Mouse (Mus musculus) limb, embryonic 10.5 days (tissue): ENCODE data around the gene Gm21958. TPM values are rescaled to one million over a fixed set of nuclear protein-coding genes. Genes with fewer than 3 reads are reported as not detected.

ENCODE experiments used
- DNase-seq: peaks from one replicate; pipeline ENCODE4 v3.0.0-alpha.2; 2017; ENCODE audit warnings: low spot score
- H3K27ac ChIP-seq: fragments of 300-500 bp; sonication (generic); 2 replicates; pipeline ENCODE4 v1.5.1; 2016; ENCODE audit warnings: mild to moderate bottlenecking
- H3K27me3 ChIP-seq: fragments of 300-500 bp; sonication (generic); 2 replicates; pipeline ENCODE4 v1.6.1; 2016; ENCODE audit warnings: low read depth, mild to moderate bottlenecking; ENCODE audit not compliant: poor library complexity, severe bottlenecking
- H3K36me3 ChIP-seq: fragments of 300-500 bp; sonication (generic); 2 replicates; pipeline ENCODE4 v1.6.1; 2016; ENCODE audit warnings: mild to moderate bottlenecking, moderate library complexity
- H3K4me1 ChIP-seq: fragments of 300-500 bp; sonication (generic); 2 replicates; pipeline ENCODE4 v1.6.1; 2016
- H3K4me3 ChIP-seq: fragments of 300-500 bp; sonication (generic); 2 replicates; pipeline ENCODE4 v1.5.1; 2016; ENCODE audit warnings: mild to moderate bottlenecking, moderate library complexity
- H3K9me3 ChIP-seq: fragments of 300-500 bp; sonication (generic); replicated peaks from 2 replicates; pipeline ENCODE4 v1.6.1; 2016; ENCODE audit warnings: mild to moderate bottlenecking
- WGBS: fragments of 180-500 bp; shearing (Covaris S2); methylation state at CpG from one replicate; pipeline ENCODE4 v1.1.7; 2016; 5-methylcytosine and 5-hydroxymethylcytosine counted together
- polyA plus RNA-seq: library from polyadenylated mRNA; unstranded; fragments of >200 nt; fragmentation: Nextera tagmentation; extraction: Ambion mirVana; gene quantifications from 2 replicates; pipeline ENCODE4 v1.2.1, GENCODE M21; 2016

Gm21958 gene
- polyA plus RNA-seq, 1 experiment from 2014 or later = 1.5 TPM

GRCm38 (mm10) chr3:54735247-54736046 is 21.3 kb upstream of the Gm21958 start, which contains the start of the genes Exosc8 and Alg5:
TSS of gene Exosc8 (minus strand) at chr3:54735393.
TSS of gene Alg5 (plus strand) at chr3:54735539.
- WGBS = under 1% methylated on average over 64 of the region's 65 CpGs
- H3K4me1 ChIP-seq = peaks cover 30% of the 10 kb centered on the region
- peaks cover 59% of the 10 kb centered on the region for H3K36me3 ChIP-seq
- DNase-seq = peak; percentile 99
- no peaks in the 10 kb centered on the region for H3K27me3 ChIP-seq
- peak within 1 kb of the TSS; percentile 90 for H3K4me3 ChIP-seq
- no peaks in the 10 kb centered on the region for H3K9me3 ChIP-seq
- H3K27ac ChIP-seq = peak within 1 kb of the TSS; percentile 98

GRCm38 (mm10) chr3:54734411-54735246 is 20.5 kb upstream of the Gm21958 start:
- H3K9me3 ChIP-seq = no peaks in the 10 kb centered on the region
- peak; percentile 95 for DNase-seq
- WGBS = under 1% methylated on average over 84 of the region's 84 CpGs
- H3K36me3 ChIP-seq = peaks cover 59% of the 10 kb centered on the region
- H3K27ac ChIP-seq = peak overlapping the region; percentile 98
- H3K4me1 ChIP-seq = peaks cover 30% of the 10 kb centered on the region
- peak overlapping the region; percentile 90 for H3K4me3 ChIP-seq
- no peaks in the 10 kb centered on the region for H3K27me3 ChIP-seq

GRCm38 (mm10) chr3:54732371-54732770 is 18.2 kb upstream of the Gm21958 start:
- no peak for DNase-seq
- H3K27me3 ChIP-seq = no peaks in the 10 kb centered on the region
- peaks cover 61% of the 10 kb centered on the region for H3K36me3 ChIP-seq
- no peaks in the 10 kb centered on the region for H3K9me3 ChIP-seq
- WGBS = 95% methylated on average over 4 of the region's 4 CpGs
- no peak overlapping the region for H3K4me3 ChIP-seq
- H3K4me1 ChIP-seq = peaks cover 30% of the 10 kb centered on the region
- no peak overlapping the region for H3K27ac ChIP-seq

GRCm38 (mm10) chr3:54731626-54732150 is 17.5 kb upstream of the Gm21958 start:
- Histone ChIP-seq H3K36me3 (peaks cover 68% of the 10 kb centered on the region), H3K9me3 (no peaks in the 10 kb centered on the region), H3K4me3 (no peak overlapping the region), H3K27ac (no peak overlapping the region), H3K27me3 (no peaks in the 10 kb centered on the region), H3K4me1 (peaks cover 30% of the 10 kb centered on the region)
- DNase-seq = no peak
- WGBS = 48% methylated on average over 8 of the region's 8 CpGs

- Histone ChIP-seq H3K4me3 (no peak overlapping the region), H3K4me1 (peaks cover 17% of the 10 kb centered on the region), H3K9me3 (no peaks in the 10 kb centered on the region), H3K36me3 (peaks cover 96% of the 10 kb centered on the region), H3K27me3 (no peaks in the 10 kb centered on the region), H3K27ac (no peak overlapping the region)
- 94% methylated on average over 6 of the region's 6 CpGs for WGBS
- no peak for DNase-seq
These were observed 13.9 kb upstream of the Gm21958 start for GRCm38 (mm10) chr3:54728100-54728499.

- Histone ChIP-seq H3K27me3 (no peaks in the 10 kb centered on the region), H3K9me3 (no peaks in the 10 kb centered on the region), H3K27ac (no peak overlapping the region), H3K4me3 (no peak overlapping the region), H3K4me1 (peaks cover 12% of the 10 kb centered on the region), H3K36me3 (peaks cover 96% of the 10 kb centered on the region)
- DNase-seq = no peak
- 93% methylated on average over 2 of the region's 2 CpGs for WGBS
These were observed 13.4 kb upstream of the Gm21958 start for GRCm38 (mm10) chr3:54727588-54727987.

- H3K36me3 ChIP-seq = peaks cover 95% of the 10 kb centered on the region
These were observed 11.2 kb upstream of the Gm21958 start for GRCm38 (mm10) chr3:54725344-54725743.

GRCm38 (mm10) chr3:54723741-54724500 is 9.8 kb upstream of the Gm21958 start:
- Histone ChIP-seq H3K9me3 (no peaks in the 10 kb centered on the region), H3K4me1 (no peaks in the 10 kb centered on the region), H3K36me3 (peaks cover 91% of the 10 kb centered on the region), H3K27ac (no peak overlapping the region), H3K27me3 (no peaks in the 10 kb centered on the region), H3K4me3 (no peak overlapping the region)
- WGBS = 93% methylated on average over 10 of the region's 10 CpGs
- no peak for DNase-seq

More at GRCm38 (mm10) chr3:54725344-54725743, 11.2 kb upstream of the Gm21958 start:
- Histone ChIP-seq H3K4me1 (no peaks in the 10 kb centered on the region), H3K27me3 (no peaks in the 10 kb centered on the region), H3K27ac (no peak overlapping the region), H3K4me3 (no peak overlapping the region), H3K9me3 (no peaks in the 10 kb centered on the region)
- DNase-seq = no peak
- 90% methylated on average over 2 of the region's 2 CpGs for WGBS

- no peak overlapping the region for H3K27ac ChIP-seq
- H3K4me1 ChIP-seq = no peaks in the 10 kb centered on the region
- WGBS = 81% methylated on average over 3 of the region's 3 CpGs
- no peaks in the 10 kb centered on the region for H3K27me3 ChIP-seq
- peaks cover 95% of the 10 kb centered on the region for H3K36me3 ChIP-seq
- no peaks in the 10 kb centered on the region for H3K9me3 ChIP-seq
- no peak overlapping the region for H3K4me3 ChIP-seq
- no peak for DNase-seq
These were observed 4.8 kb upstream of the Gm21958 start for GRCm38 (mm10) chr3:54718947-54719346.

- 86% methylated on average over 6 of the region's 6 CpGs for WGBS
- no peak overlapping the region for H3K27ac ChIP-seq
- H3K36me3 ChIP-seq = peaks cover 95% of the 10 kb centered on the region
- no peak overlapping the region for H3K4me3 ChIP-seq
- no peak for DNase-seq
- no peaks in the 10 kb centered on the region for H3K27me3 ChIP-seq
- H3K4me1 ChIP-seq = no peaks in the 10 kb centered on the region
- no peaks in the 10 kb centered on the region for H3K9me3 ChIP-seq
These were observed 3.2 kb upstream of the Gm21958 start for GRCm38 (mm10) chr3:54717348-54717747.

GRCm38 (mm10) chr3:54715461-54715860 is 1.3 kb upstream of the Gm21958 start:
- Histone ChIP-seq H3K4me1 (no peaks in the 10 kb centered on the region), H3K36me3 (peaks cover 95% of the 10 kb centered on the region), H3K4me3 (no peak overlapping the region), H3K9me3 (no peaks in the 10 kb centered on the region), H3K27ac (no peak overlapping the region), H3K27me3 (no peaks in the 10 kb centered on the region)
- 96% methylated on average over 6 of the region's 6 CpGs for WGBS
- DNase-seq = no peak

GRCm38 (mm10) chr3:54708972-54709371 is 5.2 kb downstream of the Gm21958 start:
- Histone ChIP-seq H3K4me3 (no peak overlapping the region), H3K27me3 (no peaks in the 10 kb centered on the region), H3K4me1 (no peaks in the 10 kb centered on the region; the same call in 1 of the 2 replicates), H3K9me3 (no peaks in the 10 kb centered on the region), H3K36me3 (peaks cover 98% of the 10 kb centered on the region), H3K27ac (no peak overlapping the region)
- DNase-seq = no peak
- WGBS = 83% methylated on average over 9 of the region's 9 CpGs
